Mouse (Mus musculus) embryonic fibroblast, embryonic 13.5 days (primary cell): ENCODE results near the gene Krtap1-3.

ENCODE experiments used
- CTCF ChIP-seq: IDR thresholded peaks from 2 replicates; pipeline ENCODE4 v1.5.1; 2011; ENCODE audit warnings: mild to moderate bottlenecking, control low read depth, low read length, moderate library complexity, borderline replicate concordance; ENCODE audit not compliant: insufficient read depth
- POLR2A ChIP-seq: IDR thresholded peaks from 2 replicates; pipeline ENCODE4 v1.6.1; 2011; ENCODE audit warnings: low read depth, mild to moderate bottlenecking, control low read depth, low read length, moderate library complexity

DNA sequence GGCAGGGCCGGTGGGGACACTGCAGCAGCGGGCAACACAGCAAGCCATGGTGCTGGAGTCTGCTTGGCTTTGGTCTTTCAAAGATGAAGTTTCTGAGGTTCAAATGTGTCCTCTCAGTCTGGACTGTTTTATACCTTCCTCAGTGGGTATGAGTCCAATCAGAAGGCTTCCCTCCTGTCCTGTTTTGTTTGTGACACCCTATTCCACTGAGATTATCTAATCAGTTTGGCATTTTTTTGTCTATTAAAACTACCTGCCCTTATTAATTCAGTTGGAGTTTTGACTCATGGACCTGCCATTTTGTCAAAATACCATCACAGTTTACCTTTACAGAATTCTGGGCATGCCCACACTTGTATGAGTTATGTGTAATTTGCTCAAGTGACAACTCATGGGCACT lies 34.4 kb downstream of the Krtap1-3 start, which contains the start of gene Krtap3-2:
- TF ChIP-seq CTCF (no peak), POLR2A (no peak)
